Mouse (Mus musculus) left cerebral cortex, postnatal 36 days (tissue): Measurements from ENCODE around the gene Slc25a10. TPM values are rescaled to one million over a fixed set of nuclear protein-coding genes. Genes with fewer than 3 reads are reported as not detected.

ENCODE experiments used
- DNase-seq, 2 experiments: peaks; one replicate each; pipeline ENCODE4 v3.0.0; 2021 to 2022; ENCODE audit warnings: low spot score in 2 of 2, mixed read lengths in 1 of 2
- intact Hi-C: fragments of 180-260 bp; cut with DNase I; formaldehyde crosslinking; loops from one replicate; pipeline ENCODE4 v1.15.1; 2025
- total RNA-seq, 2 experiments: library from RNA; stranded (reverse); gene quantifications; 2 replicates each; pipeline ENCODE4 v1.2.3; 2021

Slc25a10 gene
- total RNA-seq, 2 experiments from 2014 or later, result 18.2 to 21.9 TPM

- DNase-seq, result no peak
These were observed 19.6 kb upstream of the Slc25a10 start for GRCm38 (mm10) chr11:120472052-120472451.

GRCm38 (mm10) chr11:120483448-120483934 lies 8.1 kb upstream of the Slc25a10 start:
- no peak for DNase-seq
- intact Hi-C loops, result loop anchor here (10.0 kb wide), 1 partner anchor 91 kb away; the partner anchor contains the start of gene P4hb

More at GRCm38 (mm10) chr11:120472052-120472451, 19.6 kb upstream of the Slc25a10 start:
- intact Hi-C loops, result no loop called here

GRCm38 (mm10) chr11:120484265-120484981 lies 7.2 kb upstream of the Slc25a10 start, which contains the start of gene Mrpl12:
TSS of gene Mrpl12 (plus strand) at chr11:120484613.
- DNase-seq, result peak; percentile 91 to 92
- intact Hi-C loops, result loop anchor here (1.0 to 10.0 kb wide), 2 partner anchors 17 to 90 kb away; partner anchors contain the start of genes Arl16 and P4hb

GRCm38 (mm10) chr11:120485251-120485650 lies 6.4 kb upstream of the Slc25a10 start:
- no peak for DNase-seq
- intact Hi-C loops, result loop anchor here (5.0 to 10.0 kb wide), 2 partner anchors 62 to 90 kb away; partner anchors contain the start of genes Mcrip1 and P4hb

- no peak for DNase-seq
- intact Hi-C loops, result loop anchor here (5.0 to 10.0 kb wide), 2 partner anchors 59 to 86 kb away; partner anchors contain the start of genes Mcrip1 and P4hb
These were observed 3.1 kb upstream of the Slc25a10 start for GRCm38 (mm10) chr11:120488516-120488915.

GRCm38 (mm10) chr11:120489054-120489761 lies 2.4 kb upstream of the Slc25a10 start:
- intact Hi-C loops, result loop anchor here (5.0 to 10.0 kb wide), 2 partner anchors 58 to 86 kb away; partner anchors contain the start of genes Mcrip1 and P4hb
- DNase-seq, result peak; percentile 46 to 58

- intact Hi-C loops, result no loop called here
- no peak for DNase-seq
These were observed 1.2 kb upstream of the Slc25a10 start for GRCm38 (mm10) chr11:120490291-120491046.

- intact Hi-C loops, result no loop called here
- no peak for DNase-seq
These were observed 611 bp downstream of the Slc25a10 start for GRCm38 (mm10) chr11:120492024-120492877.

GRCm38 (mm10) chr11:120492878-120493203 lies 1.2 kb downstream of the Slc25a10 start:
- intact Hi-C loops, result no loop called here
- DNase-seq, result no peak

GRCm38 (mm10) chr11:120493351-120493750 lies 1.7 kb downstream of the Slc25a10 start:
- intact Hi-C loops, result no loop called here
- DNase-seq, result no peak

GRCm38 (mm10) chr11:120493911-120494310 lies 2.3 kb downstream of the Slc25a10 start:
- intact Hi-C loops, result no loop called here
- no peak for DNase-seq

GRCm38 (mm10) chr11:120497436-120497835 lies 5.8 kb downstream of the Slc25a10 start:
- DNase-seq, result no peak
- intact Hi-C loops, result no loop called here

- intact Hi-C loops, result no loop called here
- DNase-seq, result no peak
These were observed 6.6 kb downstream of the Slc25a10 start for GRCm38 (mm10) chr11:120498226-120498625.

- intact Hi-C loops, result no loop called here
- DNase-seq, result no peak
These were observed 7.3 kb downstream of the Slc25a10 start for GRCm38 (mm10) chr11:120498891-120499290.

- intact Hi-C loops, result no loop called here
- no peak for DNase-seq
These were observed 8.3 kb downstream of the Slc25a10 start for GRCm38 (mm10) chr11:120499894-120500293.

GRCm38 (mm10) chr11:120500357-120500756 lies 8.7 kb downstream of the Slc25a10 start:
- intact Hi-C loops, result no loop called here
- DNase-seq, result no peak

- intact Hi-C loops, result no loop called here
- DNase-seq, result no peak
These were observed 9.4 kb downstream of the Slc25a10 start for GRCm38 (mm10) chr11:120501018-120501417.

GRCm38 (mm10) chr11:120501701-120502100 lies 10.1 kb downstream of the Slc25a10 start:
- no peak for DNase-seq
- intact Hi-C loops, result no loop called here

GRCm38 (mm10) chr11:120505661-120506060 lies 14.0 kb downstream of the Slc25a10 start:
- intact Hi-C loops, result no loop called here
- DNase-seq, result no peak
